Mouse (Mus musculus): ENCODE results near the gene Clmp. TPM values are rescaled to one million over a fixed set of nuclear protein-coding genes. Genes with fewer than 3 reads are reported as not detected.

Clmp gene
- total RNA-seq, 1 experiment: 1.7 TPM

DNA sequence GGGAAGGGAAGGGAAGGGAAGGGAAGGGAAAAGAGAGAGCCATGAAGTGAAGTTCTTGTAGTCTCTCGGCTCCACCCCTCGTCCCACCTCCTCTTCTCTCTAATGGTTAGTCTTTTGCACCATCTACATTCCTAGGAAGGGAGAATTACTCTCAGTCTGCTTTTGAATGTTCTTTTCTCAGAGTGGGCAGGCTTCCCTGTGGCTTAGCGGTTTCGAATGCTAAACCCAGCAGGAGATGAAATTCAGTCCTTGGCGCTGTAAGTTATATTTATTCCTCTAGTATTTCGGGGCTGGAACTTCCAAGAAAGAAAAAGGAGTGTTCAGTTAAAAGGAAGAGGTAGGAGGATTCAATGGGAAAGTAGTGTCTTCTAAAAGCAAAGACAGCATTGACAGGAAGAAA is 51.4 kb downstream of the Clmp start:
- Histone ChIP-seq H3K4me3 (ENCODE audit: insufficient read depth in 1 of 2, low read depth in 1 of 2, low read length in 2 of 2, poor library complexity in 1 of 2, severe bottlenecking in 1 of 2) (no peak overlapping the region), H3K4me1 (ENCODE audit: control insufficient read depth in 2 of 2, insufficient read depth in 2 of 2, low read length in 2 of 2, poor library complexity in 1 of 2) (no peaks in the 10 kb centered on the region), H3K36me3 (ENCODE audit: control insufficient read depth, insufficient read depth, low read length, poor library complexity, severe bottlenecking) (no peaks in the 10 kb centered on the region), H3K9ac (ENCODE audit: insufficient read depth, low read depth, low read length, poor library complexity, severe bottlenecking) (no peak overlapping the region), H3K27ac (ENCODE audit: insufficient read depth, low read depth, low read length, poor library complexity, severe bottlenecking) (no peak overlapping the region), H3K9me3 (ENCODE audit: control insufficient read depth, insufficient read depth, low read depth, low read length) (no peaks in the 10 kb centered on the region)
- no peak for DNase-seq (ENCODE audit: low read depth, low spot score)
- in situ Hi-C loops (cut with MboI; ENCODE audit: low sequenced_read_pairs in 2 of 2, unreplicated experiment in 2 of 2): no loop called here
- TF ChIP-seq ZC3H11A (IDR thresholded peaks at IDR 0.05; ENCODE audit: borderline replicate concordance, low read depth, low read length) (no peak), MAFK (IDR thresholded peaks at IDR 0.05; ENCODE audit: insufficient read depth, low read depth, low read length) (no peak), CHD2 (IDR thresholded peaks at IDR 0.05; ENCODE audit: low read depth, low read length) (no peak), ZNF384 (IDR thresholded peaks at IDR 0.05; ENCODE audit: low read depth, low read length) (no peak), HCFC1 (IDR thresholded peaks at IDR 0.05; ENCODE audit: borderline replicate concordance, insufficient read depth, low read length) (no peak)

DNA sequence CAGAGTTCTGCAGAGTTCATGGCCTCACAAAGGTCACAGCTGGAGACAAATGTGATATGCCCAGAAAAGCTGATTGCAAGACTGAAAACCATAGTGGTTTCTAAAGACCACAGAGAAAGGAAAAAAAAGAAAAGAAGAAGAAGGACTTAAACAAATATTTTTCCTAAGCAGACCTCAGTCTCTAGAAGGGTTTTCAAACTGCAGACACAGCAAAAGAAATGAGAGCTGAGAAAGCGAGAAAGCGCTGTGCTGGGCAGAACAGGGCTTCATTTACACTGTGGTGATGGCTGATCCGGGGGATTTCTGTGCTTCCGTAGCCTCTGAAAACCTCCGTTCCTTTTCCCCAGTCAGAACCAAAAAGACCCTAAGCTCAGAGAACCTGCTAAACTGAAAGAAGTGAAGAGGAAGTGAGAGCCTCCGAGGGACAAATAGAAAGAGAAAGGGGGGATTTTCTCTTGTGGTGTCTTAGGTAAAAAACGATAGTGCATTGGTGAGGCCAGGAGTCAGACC is 57.8 kb downstream of the Clmp start:
- Histone ChIP-seq H3K4me3 (ENCODE audit: insufficient read depth in 1 of 2, low read depth in 1 of 2, low read length in 2 of 2, poor library complexity in 1 of 2, severe bottlenecking in 1 of 2) (no peak overlapping the region), H3K36me3 (ENCODE audit: control insufficient read depth, insufficient read depth, low read length, poor library complexity, severe bottlenecking) (no peaks in the 10 kb centered on the region), H3K4me1 (ENCODE audit: control insufficient read depth in 2 of 2, insufficient read depth in 2 of 2, low read length in 2 of 2, poor library complexity in 1 of 2) (no peaks in the 10 kb centered on the region), H3K27ac (ENCODE audit: insufficient read depth, low read depth, low read length, poor library complexity, severe bottlenecking) (no peak overlapping the region), H3K9me3 (ENCODE audit: control insufficient read depth, insufficient read depth, low read depth, low read length) (no peaks in the 10 kb centered on the region), H3K9ac (ENCODE audit: insufficient read depth, low read depth, low read length, poor library complexity, severe bottlenecking) (no peak overlapping the region)
- no peak for TF ChIP-seq MAFK (IDR thresholded peaks at IDR 0.05; ENCODE audit: insufficient read depth, low read depth, low read length)
- TF ChIP-seq CHD2 (IDR thresholded peaks at IDR 0.05; ENCODE audit: low read depth, low read length): no peak
- DNase-seq (ENCODE audit: low read depth, low spot score): no peak
- in situ Hi-C loops (cut with MboI; ENCODE audit: low sequenced_read_pairs in 2 of 2, unreplicated experiment in 2 of 2): no loop called here

DNA sequence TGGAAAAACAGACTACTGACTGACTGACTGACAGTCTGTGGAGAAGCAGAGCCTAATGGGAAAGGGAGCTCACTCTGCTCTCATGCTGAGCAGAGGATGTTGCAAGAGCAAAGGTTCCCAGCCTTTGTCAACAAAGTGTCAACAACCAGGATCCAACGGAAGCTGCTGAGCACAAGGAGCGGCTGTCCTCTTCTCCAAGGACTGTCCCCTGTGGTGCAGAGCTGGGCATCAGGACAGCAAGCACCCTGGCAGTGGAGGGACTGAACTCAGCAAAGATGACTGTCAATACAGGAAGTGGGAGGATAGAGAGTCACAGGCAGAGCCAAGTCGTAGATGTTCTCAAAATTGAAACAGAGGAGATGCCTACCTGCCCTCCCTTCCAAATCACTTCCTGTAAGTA is 58.5 kb downstream of the Clmp start:
- Histone ChIP-seq H3K9ac (ENCODE audit: insufficient read depth, low read depth, low read length, poor library complexity, severe bottlenecking) (no peak overlapping the region), H3K4me1 (ENCODE audit: control insufficient read depth in 2 of 2, insufficient read depth in 2 of 2, low read length in 2 of 2, poor library complexity in 1 of 2) (no peaks in the 10 kb centered on the region), H3K4me3 (ENCODE audit: insufficient read depth in 1 of 2, low read depth in 1 of 2, low read length in 2 of 2, poor library complexity in 1 of 2, severe bottlenecking in 1 of 2) (no peak overlapping the region), H3K9me3 (ENCODE audit: control insufficient read depth, insufficient read depth, low read depth, low read length) (no peaks in the 10 kb centered on the region), H3K36me3 (ENCODE audit: control insufficient read depth, insufficient read depth, low read length, poor library complexity, severe bottlenecking) (no peaks in the 10 kb centered on the region), H3K27ac (ENCODE audit: insufficient read depth, low read depth, low read length, poor library complexity, severe bottlenecking) (no peak overlapping the region)
- in situ Hi-C loops (cut with MboI; ENCODE audit: low sequenced_read_pairs in 2 of 2, unreplicated experiment in 2 of 2): no loop called here
- no peak for DNase-seq (ENCODE audit: low read depth, low spot score)
- TF ChIP-seq HCFC1 (IDR thresholded peaks at IDR 0.05; ENCODE audit: borderline replicate concordance, insufficient read depth, low read length) (no peak), CHD2 (IDR thresholded peaks at IDR 0.05; ENCODE audit: low read depth, low read length) (no peak), MAFK (IDR thresholded peaks at IDR 0.05; ENCODE audit: insufficient read depth, low read depth, low read length) (no peak), ZNF384 (IDR thresholded peaks at IDR 0.05; ENCODE audit: low read depth, low read length) (no peak), ZC3H11A (IDR thresholded peaks at IDR 0.05; ENCODE audit: borderline replicate concordance, low read depth, low read length) (no peak)

DNA sequence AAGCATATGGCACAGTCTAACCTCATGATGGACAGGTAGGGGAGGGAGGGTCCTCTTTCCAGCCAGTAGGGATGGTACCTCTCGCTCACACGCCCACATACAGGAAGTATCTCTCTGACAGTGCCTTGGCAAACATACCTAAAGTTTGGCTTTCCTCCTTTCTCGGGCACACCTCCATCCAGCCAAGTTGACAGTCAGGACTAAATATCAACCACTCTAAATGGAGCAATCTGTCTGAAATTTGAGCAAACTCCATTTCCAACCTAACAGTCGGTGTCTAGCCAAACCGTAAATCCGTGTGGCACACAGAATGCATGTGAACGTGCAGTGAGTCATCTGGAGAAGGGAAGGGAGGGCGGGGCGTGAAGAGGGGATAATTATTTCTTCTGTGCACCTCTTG is 61.0 kb downstream of the Clmp start:
- no peak overlapping the region for H3K27ac ChIP-seq (ENCODE audit: insufficient read depth, low read depth, low read length, poor library complexity, severe bottlenecking)
- no peaks in the 10 kb centered on the region for H3K4me1 ChIP-seq (ENCODE audit: control insufficient read depth in 2 of 2, insufficient read depth in 2 of 2, low read length in 2 of 2, poor library complexity in 1 of 2)
- no peak overlapping the region for H3K4me3 ChIP-seq (ENCODE audit: insufficient read depth in 1 of 2, low read depth in 1 of 2, low read length in 2 of 2, poor library complexity in 1 of 2, severe bottlenecking in 1 of 2)
- in situ Hi-C loops (cut with MboI; ENCODE audit: low sequenced_read_pairs in 2 of 2, unreplicated experiment in 2 of 2): loop anchor here in 1 of 2 experiments (5.0 kb wide), 1 partner anchor 119 kb away; no protein-coding TSS in a partner anchor
- no peak for DNase-seq (ENCODE audit: low read depth, low spot score)
- H3K36me3 ChIP-seq (ENCODE audit: control insufficient read depth, insufficient read depth, low read length, poor library complexity, severe bottlenecking): no peaks in the 10 kb centered on the region
- TF ChIP-seq CHD2 (IDR thresholded peaks at IDR 0.05; ENCODE audit: low read depth, low read length): no peak
- no peak for TF ChIP-seq ZNF384 (IDR thresholded peaks at IDR 0.05; ENCODE audit: low read depth, low read length)
- TF ChIP-seq ZC3H11A (IDR thresholded peaks at IDR 0.05; ENCODE audit: borderline replicate concordance, low read depth, low read length): no peak
- TF ChIP-seq HCFC1 (IDR thresholded peaks at IDR 0.05; ENCODE audit: borderline replicate concordance, insufficient read depth, low read length): no peak
- TF ChIP-seq MAFK (IDR thresholded peaks at IDR 0.05; ENCODE audit: insufficient read depth, low read depth, low read length): no peak
- no peaks in the 10 kb centered on the region for H3K9me3 ChIP-seq (ENCODE audit: control insufficient read depth, insufficient read depth, low read depth, low read length)
- H3K9ac ChIP-seq (ENCODE audit: insufficient read depth, low read depth, low read length, poor library complexity, severe bottlenecking): no peak overlapping the region

GRCm38 (mm10) chr9:40747249-40747648 is 61.5 kb downstream of the Clmp start:
- no peak overlapping the region for H3K9ac ChIP-seq (ENCODE audit: insufficient read depth, low read depth, low read length, poor library complexity, severe bottlenecking)
- no peak for DNase-seq (ENCODE audit: low read depth, low spot score)
- in situ Hi-C loops (cut with MboI; ENCODE audit: low sequenced_read_pairs in 2 of 2, unreplicated experiment in 2 of 2): loop anchor here in 1 of 2 experiments (5.0 kb wide), 1 partner anchor 120 kb away; no protein-coding TSS in a partner anchor
- no peak for TF ChIP-seq HCFC1 (IDR thresholded peaks at IDR 0.05; ENCODE audit: borderline replicate concordance, insufficient read depth, low read length)
- H3K36me3 ChIP-seq (ENCODE audit: control insufficient read depth, insufficient read depth, low read length, poor library complexity, severe bottlenecking): no peaks in the 10 kb centered on the region
- H3K9me3 ChIP-seq (ENCODE audit: control insufficient read depth, insufficient read depth, low read depth, low read length): no peaks in the 10 kb centered on the region
- no peak overlapping the region for H3K27ac ChIP-seq (ENCODE audit: insufficient read depth, low read depth, low read length, poor library complexity, severe bottlenecking)
- H3K4me1 ChIP-seq (ENCODE audit: control insufficient read depth in 2 of 2, insufficient read depth in 2 of 2, low read length in 2 of 2, poor library complexity in 1 of 2): no peaks in the 10 kb centered on the region
- no peak overlapping the region for H3K4me3 ChIP-seq (ENCODE audit: insufficient read depth in 1 of 2, low read depth in 1 of 2, low read length in 2 of 2, poor library complexity in 1 of 2, severe bottlenecking in 1 of 2)
